Mouse (Mus musculus): ENCODE results near the gene Grik1.

DNA sequence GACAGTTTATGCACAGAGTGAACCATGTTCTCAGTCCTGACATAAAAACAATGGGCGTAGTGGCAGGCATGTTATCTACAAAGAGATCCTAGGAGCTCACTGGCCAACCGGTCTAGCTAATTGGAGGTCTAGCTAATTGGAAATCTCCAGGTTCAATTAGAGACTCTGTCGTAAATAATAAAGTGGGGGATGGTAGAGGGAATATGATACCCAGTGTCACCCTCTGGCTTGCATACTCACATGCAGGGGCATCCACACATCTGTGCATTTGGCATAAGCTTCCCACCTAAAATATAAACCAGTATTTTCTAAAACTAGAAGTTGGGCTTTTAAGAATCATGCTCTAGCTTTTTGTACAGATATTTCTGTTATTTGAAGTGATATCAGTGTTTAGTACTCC is 229.1 kb downstream of the Grik1 start:
- TF ChIP-seq POLR2A (IDR thresholded peaks at IDR 0.05; ENCODE audit: insufficient read depth, low read depth, low read length) (no peak), CTCF (IDR thresholded peaks at IDR 0.05; ENCODE audit: insufficient read depth, low read depth, low read length) (no peak)
